Mouse (Mus musculus): ENCODE results near the gene Tspan14. TPM values are rescaled to one million over a fixed set of nuclear protein-coding genes. Genes with fewer than 3 reads are reported as not detected.
A peak's percentile ranks its signal among the peaks of the same experiment; 100 is the strongest.

Tspan14 gene
- total RNA-seq, 2 experiments from 2014 or later = 81.9 to 86.2 TPM

DNA sequence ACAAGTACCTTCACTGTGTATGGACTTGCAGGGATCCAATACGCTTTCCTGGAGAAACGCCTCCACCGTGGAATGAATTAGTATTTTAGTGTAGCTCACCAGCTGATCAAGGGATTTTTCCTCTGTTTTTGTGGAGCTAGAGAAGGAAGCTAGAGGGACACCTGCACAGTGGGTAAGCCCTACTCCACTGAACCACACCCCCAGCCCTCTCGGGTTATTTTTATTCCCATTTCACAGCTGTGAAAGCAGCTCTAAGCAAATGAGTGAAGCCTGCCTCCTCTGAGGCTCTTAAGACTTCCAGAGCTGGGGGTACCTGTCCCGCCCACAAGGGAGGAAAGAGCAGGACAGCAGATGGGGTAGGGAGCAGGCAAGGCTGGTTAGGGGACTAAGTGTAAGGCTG is 13.2 kb downstream of the Tspan14 start:
- DNase-seq = no peak
- intact Hi-C loops (cut with DNase I) = no loop called here

GRCm38 (mm10) chr14:40952715-40953114 is 13.9 kb downstream of the Tspan14 start:
- intact Hi-C loops (cut with DNase I) = no loop called here
- DNase-seq = peak; percentile 24

DNA sequence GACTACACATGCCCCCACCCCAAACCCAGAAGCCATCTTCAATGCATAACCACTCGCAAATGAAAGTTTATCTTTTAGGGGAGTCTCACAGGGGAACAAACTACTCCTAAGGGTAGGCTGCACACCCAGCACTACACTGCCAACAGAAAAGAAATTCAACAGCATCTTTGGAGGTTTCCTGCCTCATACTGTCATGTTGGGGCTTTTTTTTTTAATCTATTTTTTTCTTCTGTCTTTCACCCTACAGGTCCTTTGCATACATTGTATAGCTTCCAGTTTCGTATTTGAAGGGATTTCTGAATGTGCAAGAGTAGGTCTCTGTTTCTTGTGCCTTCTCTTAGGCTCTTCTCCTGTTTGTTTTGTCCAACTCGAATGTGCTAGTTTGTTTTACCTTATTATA is 14.3 kb downstream of the Tspan14 start:
- intact Hi-C loops (cut with DNase I) = no loop called here
- DNase-seq = no peak

DNA sequence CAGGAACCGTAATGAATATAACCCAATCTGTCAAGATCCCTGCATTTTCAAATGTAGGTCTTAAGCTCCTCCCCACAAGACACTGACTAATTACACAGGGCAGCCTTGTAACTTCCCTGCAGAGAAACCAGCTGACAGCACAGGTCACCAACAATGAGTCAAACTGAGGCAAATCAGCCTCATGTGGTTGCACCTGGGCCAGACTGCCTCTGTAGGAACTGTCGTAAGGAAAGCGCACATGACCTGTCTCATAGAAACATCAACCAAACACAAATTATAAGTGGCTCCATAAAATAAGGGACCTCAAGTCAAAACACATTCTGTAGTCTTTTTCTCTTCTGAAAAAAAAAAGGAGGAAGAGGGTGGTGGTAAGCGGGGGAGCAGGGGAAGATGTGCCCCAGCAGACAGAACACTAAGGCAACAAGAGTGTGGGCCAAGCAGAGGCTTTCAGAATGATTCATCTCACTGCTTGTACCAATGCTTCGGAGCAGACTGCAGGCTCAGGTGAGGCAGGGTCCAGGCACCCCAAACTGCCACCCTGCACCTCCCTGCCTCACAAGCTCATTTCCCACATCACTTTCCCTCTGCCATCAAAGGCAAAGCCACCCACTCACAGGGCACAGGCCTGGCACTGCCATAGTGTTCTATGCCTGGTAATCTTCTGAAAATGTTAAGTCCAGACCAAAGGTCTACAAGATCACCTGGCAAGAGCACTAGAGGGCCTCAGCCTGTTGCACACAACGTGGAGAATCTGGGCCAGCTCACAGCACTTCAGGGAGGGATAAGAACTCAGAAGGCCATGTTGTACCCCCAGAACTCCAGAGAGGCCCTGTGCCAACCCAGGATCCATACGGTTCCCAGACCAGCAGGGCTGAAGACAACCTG is 16.6 kb downstream of the Tspan14 start:
- no peak for DNase-seq
- intact Hi-C loops (cut with DNase I) = no loop called here

- intact Hi-C loops (cut with DNase I) = no loop called here
- DNase-seq = no peak
Measured at GRCm38 (mm10) chr14:40949047-40949446, 17.6 kb downstream of the Tspan14 start.

DNA sequence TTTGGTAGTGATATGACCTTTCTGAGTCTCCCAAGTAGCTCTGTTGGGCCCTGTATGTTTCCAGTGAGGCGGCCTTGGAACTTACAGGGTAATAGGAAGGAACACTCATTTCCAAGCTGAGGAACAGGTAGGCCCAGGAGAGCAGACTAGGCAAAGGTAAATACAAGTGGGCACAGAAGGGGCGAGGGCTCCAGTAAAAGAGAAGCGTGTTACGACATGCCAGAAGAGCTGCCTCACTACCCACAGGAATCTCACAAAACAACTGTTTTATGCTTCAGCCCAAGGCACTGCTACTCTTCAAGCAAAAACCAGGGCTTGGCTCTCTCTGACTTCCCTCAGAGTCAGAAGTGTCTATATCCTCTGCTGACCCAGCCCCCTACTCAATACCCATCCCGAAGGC is 18.1 kb downstream of the Tspan14 start:
- intact Hi-C loops (cut with DNase I) = no loop called here
- DNase-seq = no peak

GRCm38 (mm10) chr14:40947431-40948394 is 18.9 kb downstream of the Tspan14 start:
- intact Hi-C loops (cut with DNase I) = no loop called here
- DNase-seq = no peak

GRCm38 (mm10) chr14:40943802-40944201 is 22.8 kb downstream of the Tspan14 start:
- no peak for DNase-seq
- intact Hi-C loops (cut with DNase I) = no loop called here

- intact Hi-C loops (cut with DNase I) = no loop called here
- DNase-seq = no peak
Measured at GRCm38 (mm10) chr14:40942429-40942828, 24.2 kb downstream of the Tspan14 start.

GRCm38 (mm10) chr14:40938380-40938987 is 28.1 kb downstream of the Tspan14 start:
- intact Hi-C loops (cut with DNase I) = no loop called here
- DNase-seq = no peak

DNA sequence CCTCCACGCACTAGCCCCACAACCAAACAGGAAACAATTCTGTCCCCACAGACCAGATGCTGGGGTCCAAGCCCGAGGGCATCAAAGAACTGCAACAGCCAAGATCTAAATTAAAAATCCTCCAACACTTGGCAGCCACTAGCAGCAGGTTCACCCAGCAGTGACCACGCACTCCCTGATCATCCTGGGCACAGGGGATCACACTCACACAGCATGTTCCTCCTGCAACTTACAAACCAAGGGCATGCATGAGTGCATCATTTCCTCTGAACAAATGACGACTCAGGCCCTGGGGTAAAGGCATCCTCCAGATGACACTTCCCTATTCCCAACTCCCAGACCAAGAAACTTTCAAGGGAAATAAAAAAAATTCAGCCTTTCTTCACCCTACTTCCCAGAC is 29.6 kb downstream of the Tspan14 start:
- intact Hi-C loops (cut with DNase I) = no loop called here
- no peak for DNase-seq

DNA sequence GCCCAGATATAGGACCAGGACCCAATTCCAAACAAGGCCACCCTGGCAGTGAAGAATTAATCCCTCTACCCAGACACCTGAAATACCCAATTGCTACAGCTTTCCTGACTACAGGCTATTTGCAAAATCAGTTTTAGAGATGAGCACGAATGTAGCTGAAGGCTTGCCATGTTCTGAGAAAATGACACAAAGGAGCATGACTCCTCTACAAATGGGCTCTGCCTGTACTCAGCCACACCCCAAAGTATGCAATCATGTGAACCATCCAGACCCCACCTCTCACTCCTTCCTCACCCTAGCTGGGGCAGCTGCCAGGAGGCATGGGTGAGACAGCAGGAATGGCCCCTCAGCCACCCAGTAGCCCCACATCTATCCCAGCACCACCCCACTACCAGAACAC is 31.1 kb downstream of the Tspan14 start:
- intact Hi-C loops (cut with DNase I) = no loop called here

DNA sequence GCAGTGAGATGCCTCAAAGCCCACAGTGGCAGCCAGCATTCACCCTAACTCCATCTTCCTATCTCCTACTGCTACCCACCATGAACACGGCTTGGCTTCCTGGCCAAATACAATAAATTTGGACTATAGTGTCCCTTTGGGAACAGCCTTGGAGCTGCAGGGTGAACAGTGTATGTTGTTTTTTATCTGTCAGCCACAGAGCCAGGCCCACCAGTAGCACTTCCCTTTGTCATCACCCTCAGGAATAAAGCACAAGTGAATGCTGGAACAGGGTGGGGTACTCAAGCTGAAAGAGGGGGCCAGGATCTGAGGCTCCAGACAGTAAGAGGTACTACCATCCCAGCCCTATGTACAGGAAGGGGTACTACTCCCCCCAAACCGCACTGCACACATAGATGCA is 31.6 kb downstream of the Tspan14 start:
- no peak for DNase-seq
- intact Hi-C loops (cut with DNase I) = no loop called here

More for the DNA sequence above, 31.1 kb downstream of the Tspan14 start:
- no peak for DNase-seq

DNA sequence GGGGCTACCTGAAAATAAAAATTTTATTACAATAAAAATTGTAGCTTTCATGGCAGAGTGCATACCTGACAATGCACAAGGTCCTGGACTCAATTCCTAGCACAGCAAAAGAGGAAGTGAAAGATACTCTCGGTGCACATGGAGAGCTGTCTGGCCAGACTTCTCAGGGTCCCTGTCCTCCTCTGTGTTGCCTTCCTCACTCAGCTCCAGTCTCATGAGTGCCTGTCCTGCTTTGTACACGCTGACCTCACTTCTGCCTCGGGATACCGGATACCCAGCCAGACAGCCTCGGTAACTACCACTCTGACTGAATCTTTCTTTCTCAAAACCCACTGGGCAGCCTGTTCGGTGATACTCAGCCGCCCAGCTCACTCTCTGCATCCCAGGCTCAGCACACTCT is 33.3 kb downstream of the Tspan14 start:
- no peak for DNase-seq
- intact Hi-C loops (cut with DNase I) = no loop called here

DNA sequence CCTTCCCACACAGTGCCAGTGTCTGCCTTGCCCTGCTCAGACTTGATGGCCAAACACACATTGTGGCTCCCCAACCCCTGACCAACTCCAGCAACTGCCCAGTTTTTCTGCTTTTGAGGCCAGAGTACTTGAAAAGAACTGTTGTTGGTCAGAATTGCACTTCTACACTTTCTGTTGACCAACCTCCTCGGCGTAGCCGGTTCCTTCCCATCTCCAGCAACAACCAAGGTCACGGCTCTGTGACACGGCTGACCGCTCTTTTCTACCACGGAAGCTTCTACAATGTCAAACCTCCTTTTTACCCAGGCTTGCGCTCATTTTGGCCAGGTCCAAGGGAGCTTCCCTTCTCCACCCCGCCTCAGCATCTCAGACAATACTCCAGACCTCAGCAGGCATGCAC is 34.4 kb downstream of the Tspan14 start:
- no peak for DNase-seq
- intact Hi-C loops (cut with DNase I) = no loop called here

DNA sequence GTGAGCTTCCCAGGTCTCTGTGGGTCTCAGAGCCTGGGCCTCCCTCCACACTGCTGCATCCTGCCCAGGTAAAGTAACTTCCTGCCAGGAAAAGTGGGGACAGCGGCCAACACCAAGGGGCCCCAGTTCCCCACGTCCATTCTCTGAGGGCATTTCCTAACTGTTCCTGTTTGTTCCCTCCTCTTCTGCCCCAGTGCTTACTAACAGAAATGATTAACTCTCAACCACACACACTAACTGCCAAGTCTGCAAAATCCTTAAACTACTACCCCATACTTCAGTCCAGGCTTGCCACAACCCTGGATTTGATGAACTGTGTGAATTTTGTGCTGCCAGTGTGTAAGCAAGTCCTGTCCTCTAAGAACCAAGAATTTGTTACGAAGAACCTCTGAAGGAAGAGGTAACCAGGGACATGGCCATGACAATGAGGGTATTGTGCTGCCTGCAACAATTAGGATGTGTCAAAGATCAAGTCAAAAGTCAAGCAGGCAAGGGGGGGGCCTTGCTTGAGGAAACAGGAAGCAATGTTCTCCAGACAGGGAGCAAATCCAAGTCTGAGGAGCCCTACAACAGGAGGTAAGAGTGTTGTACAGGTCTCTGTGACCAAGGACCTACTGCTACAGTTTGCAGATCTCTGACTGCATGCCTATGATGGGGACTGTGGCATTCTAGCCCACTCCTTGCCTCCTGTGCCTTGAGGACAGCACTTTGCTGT is 35.3 kb downstream of the Tspan14 start:
- DNase-seq = no peak
- intact Hi-C loops (cut with DNase I) = no loop called here

DNA sequence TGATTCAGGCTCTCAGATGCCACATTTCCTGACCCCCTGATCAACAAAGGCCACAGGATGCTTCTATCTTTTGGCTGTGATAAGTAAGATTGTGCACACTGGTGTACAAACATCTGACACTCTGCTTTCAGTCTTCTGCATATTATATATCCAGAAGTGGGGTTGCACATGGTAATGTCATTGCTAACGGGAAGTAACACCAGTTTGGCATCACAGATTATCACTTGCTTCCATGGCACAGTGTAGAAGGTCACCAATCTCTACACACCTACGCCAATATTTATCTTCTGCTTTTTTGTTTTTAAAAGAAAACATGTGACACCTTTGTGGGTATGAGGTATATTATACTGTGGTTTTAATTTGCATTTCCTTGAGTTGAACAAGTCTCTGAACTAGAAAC is 36.7 kb downstream of the Tspan14 start:
- intact Hi-C loops (cut with DNase I) = no loop called here
- no peak for DNase-seq

DNA sequence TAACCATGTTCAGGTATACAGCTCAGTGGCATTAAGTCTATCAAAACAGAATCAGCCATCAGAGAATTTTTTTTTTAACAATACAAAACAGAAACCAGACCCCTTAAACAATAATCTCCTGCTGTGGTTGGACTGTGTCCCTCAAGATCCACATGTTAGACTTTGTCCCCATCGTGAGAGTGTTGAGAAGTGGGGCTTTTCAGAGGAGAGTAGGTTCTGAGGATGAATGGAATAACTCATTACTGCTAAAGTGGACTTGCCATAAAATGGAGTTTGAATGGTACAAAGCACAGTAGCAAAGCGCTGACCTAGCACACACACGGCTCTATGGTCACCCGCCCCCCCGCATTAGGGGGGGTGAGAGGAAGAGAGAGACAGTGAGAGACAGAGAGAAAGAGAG is 37.7 kb downstream of the Tspan14 start:
- no peak for DNase-seq
- intact Hi-C loops (cut with DNase I) = no loop called here

GRCm38 (mm10) chr14:40927041-40927440 is 39.6 kb downstream of the Tspan14 start:
- no peak for DNase-seq
- intact Hi-C loops (cut with DNase I) = no loop called here

DNA sequence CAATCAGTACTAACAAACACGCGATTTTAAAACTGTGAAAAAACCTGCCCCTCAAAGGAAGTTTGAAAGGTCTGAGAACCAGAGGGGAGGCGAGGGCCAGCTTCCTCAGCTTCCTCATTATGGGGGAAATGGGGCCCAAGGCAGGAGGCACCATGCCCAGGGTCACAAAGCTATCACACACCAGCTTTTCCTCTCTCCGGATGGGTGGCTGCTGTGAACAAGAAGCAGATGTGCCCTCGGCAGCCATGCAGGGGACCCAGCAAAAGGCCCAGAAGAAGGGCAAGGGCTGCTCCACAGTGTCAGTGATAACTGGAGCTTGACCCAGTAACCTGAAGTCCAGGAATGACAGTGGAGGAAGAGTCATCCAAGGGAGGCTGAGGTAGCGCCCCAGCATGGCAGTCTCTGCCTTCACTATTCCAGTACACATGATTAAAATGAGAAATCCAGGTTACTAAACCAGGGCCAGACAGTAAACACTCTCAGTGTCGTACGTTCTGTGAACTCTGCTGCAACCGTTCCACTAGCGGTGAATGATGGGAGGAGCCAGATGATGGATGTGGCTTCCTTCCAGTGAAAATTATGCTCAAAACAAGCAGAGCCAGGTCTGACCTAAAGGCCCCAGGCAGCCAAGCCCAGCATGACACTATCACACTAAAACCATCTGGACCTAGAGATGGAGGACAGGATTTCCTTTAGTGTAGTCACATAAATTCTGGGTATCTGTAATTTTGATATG is 42.1 kb downstream of the Tspan14 start:
- intact Hi-C loops (cut with DNase I) = no loop called here
- DNase-seq = peak; percentile 30
